Mouse (Mus musculus) duodenum, adult 2 months (tissue): ENCODE measurements around the gene Olfr516. TPM values are rescaled to one million over a fixed set of nuclear protein-coding genes. Genes with fewer than 3 reads are reported as not detected.

Source experiments
- polyA plus RNA-seq: library from polyadenylated mRNA; depleted of rRNA; stranded (reverse); fragments of >200 nt; gene quantifications from 2 replicates; pipeline ENCODE4 v1.2.3, GENCODE M21; 2012; ENCODE audit warnings: low replicate concordance; rRNA removed

Gene Olfr516
- not detected in 2 replicates for polyA plus RNA-seq

DNA sequence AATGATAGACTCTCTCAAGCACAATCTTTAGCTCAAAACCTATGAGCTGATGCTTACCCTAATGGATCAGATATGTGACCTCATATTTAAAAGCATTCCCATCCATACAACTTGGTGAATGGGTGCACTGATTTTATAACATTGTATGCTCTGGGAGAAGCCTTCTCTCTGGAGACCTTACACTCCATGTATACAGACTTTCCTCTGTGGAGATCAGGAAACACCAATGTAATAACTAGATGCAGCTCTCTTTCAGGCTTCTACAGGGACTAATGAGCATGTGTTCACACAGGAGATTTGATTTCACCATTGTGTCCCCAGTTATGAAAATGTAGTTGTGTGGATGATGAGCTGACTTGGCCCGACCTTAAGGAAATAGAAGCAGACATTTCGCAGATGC is at the start of gene Olfr516:
Olfr516 (minus strand) TSS at position 101 of the 400 bp plus-strand sequence.

DNA sequence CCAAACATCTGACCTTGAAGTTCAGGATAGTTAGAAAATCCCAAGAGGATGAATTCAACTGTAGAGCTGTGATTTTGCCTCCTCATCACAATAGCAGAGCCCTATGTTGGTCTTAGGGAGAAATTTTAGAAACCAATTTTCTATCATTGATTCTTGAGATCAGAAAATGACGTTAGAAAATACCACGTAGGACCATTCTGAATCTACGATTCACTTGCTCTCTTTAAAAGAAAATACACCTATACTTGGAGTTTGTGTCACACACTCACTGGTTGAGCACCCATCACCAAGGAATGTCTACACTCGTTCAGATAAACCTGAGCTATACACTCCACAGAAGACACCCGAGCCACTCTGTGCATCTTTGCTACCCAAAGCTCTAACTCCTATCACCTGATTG is 44.0 kb upstream of the Olfr516 start, which contains the start of gene Olfr519:
Olfr519 (minus strand) TSS at position 101 of the 400 bp plus-strand sequence.

DNA sequence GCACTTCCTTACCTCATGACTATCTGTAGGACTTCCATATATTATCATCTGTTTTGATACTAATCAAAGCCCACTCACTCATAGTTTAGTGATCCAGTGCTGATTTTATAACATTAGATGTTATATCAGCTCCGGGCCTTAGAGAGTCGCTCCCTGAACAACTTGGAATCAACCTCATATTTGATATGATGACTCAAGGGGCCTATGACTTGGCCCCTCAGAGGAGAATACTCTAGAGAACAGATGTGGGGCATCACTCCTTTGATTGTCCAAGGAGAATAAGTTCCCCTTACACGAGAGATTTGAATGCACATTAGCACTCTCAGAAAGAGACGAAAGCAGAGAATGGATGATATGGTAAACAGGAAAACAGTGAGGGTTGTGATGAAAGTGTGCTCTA is 34.6 kb upstream of the Olfr516 start, which contains the start of gene Olfr518:
Olfr518 (minus strand) TSS at position 101 of the 400 bp plus-strand sequence.

DNA sequence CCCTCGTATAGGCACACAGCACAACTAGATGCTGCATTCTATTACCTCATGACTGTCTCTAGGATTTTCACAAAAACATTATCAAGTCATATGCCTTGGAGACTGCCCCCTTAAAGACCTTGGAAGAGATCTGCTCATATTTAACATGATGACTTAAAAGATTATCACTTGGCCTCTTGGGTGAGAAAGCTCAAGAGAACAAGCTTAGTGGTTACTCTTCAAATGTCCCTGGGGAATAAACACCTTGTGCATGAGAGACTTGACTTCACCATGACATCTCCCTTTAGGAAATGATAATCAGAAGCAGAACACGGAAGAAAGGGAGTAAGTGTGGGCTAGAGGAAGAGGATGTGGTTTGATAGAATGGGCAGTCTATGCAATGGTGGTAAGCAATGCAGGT is 21.9 kb upstream of the Olfr516 start, which contains the start of gene Olfr517:
Olfr517 (minus strand) TSS at position 101 of the 400 bp plus-strand sequence.

DNA sequence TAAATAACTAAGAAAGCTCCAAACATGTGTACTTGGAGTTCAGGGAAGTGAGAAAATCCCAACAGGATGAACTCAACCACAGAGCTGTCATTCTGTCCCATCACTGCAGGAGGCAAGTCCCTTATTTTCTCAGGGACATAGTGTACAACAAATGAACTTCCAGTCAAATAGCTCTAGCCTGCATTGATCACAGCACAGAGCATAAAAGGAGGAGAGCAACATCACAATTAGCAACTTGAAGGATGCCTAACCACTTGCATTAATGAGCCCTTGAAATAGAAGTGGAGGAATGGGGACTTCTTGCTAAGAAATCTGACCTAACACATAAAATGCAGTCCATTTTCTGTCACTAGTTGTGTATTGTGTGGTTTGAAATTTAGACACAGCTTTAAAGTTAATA is 24.4 kb downstream of the Olfr516 start, which contains the start of gene Olfr514:
Olfr514 (minus strand) TSS at position 101 of the 400 bp plus-strand sequence.

Other genes starting within 250 kb of the Olfr516 start
- not detected in 2 replicates for gene Olfr506, start 239.7 kb downstream of the Olfr516 start, polyA plus RNA-seq
- not detected in 2 replicates for gene Olfr507, start 228.7 kb downstream of the Olfr516 start, polyA plus RNA-seq
- not detected in 2 replicates for gene Olfr508, start 220.5 kb downstream of the Olfr516 start, polyA plus RNA-seq
- gene Olfr509, start 198.6 kb downstream of the Olfr516 start, polyA plus RNA-seq = 0.02 TPM in 1 of 2 replicates, not detected in the other
- not detected in 2 replicates for gene Olfr510, start 184.1 kb downstream of the Olfr516 start, polyA plus RNA-seq
- gene Olfr512, start 137.2 kb downstream of the Olfr516 start, polyA plus RNA-seq = not detected in 2 replicates
- not detected in 2 replicates for gene Olfr513, start 99.6 kb downstream of the Olfr516 start, polyA plus RNA-seq
- not detected in 2 replicates for gene Olfr514, start 24.5 kb downstream of the Olfr516 start, polyA plus RNA-seq
- gene Olfr517, start 21.9 kb upstream of the Olfr516 start, polyA plus RNA-seq = not detected in 2 replicates
- not detected in 2 replicates for gene Olfr518, start 34.5 kb upstream of the Olfr516 start, polyA plus RNA-seq
- not detected in 2 replicates for gene Olfr519, start 43.9 kb upstream of the Olfr516 start, polyA plus RNA-seq
- 0.04 and 0.07 TPM in 2 replicates for gene Nlrp10, start 79.6 kb upstream of the Olfr516 start, polyA plus RNA-seq
- gene Eif3f, start 83.9 kb upstream of the Olfr516 start, polyA plus RNA-seq = 278 and 415 TPM in 2 replicates
- 0.44 and 0.92 TPM in 2 replicates for gene Tub, start 99.8 kb upstream of the Olfr516 start, polyA plus RNA-seq
- gene Ric3, start 232.8 kb upstream of the Olfr516 start, polyA plus RNA-seq = 0.20 and 2.5 TPM in 2 replicates